In genomic region chr2:162931674-162932650, GRCm38 (mm10) we compare ENCODE assay signal across 8 mouse cellular contexts. TPM values are rescaled to one million over a fixed set of nuclear protein-coding genes. Genes with fewer than 3 reads are reported as not detected.
DNase-seq lines count a peak whose midpoint lies in the region; ATAC-seq and TF ChIP-seq lines count a peak whose summit lies in the region.

No protein-coding gene starts in this region.

- peak overlapping the region; percentile 98 for H3K27ac ChIP-seq in embryonic facial prominence, embryonic 13.5 days
- H3K27ac ChIP-seq in heart, adult 2 months: peak overlapping the region; percentile 93
- peak overlapping the region; percentile 96 for H3K27ac ChIP-seq in kidney, adult 2 months (ENCODE audit: insufficient read depth, low read depth, low read length)
- peak overlapping the region; percentile 100 for H3K27ac ChIP-seq in midbrain, postnatal 0 days (ENCODE audit: low read depth, low read length)
- H3K27ac ChIP-seq in spleen, adult 2 months (ENCODE audit: insufficient read depth, low read length): peak overlapping the region; percentile 94

- peak overlapping the region; percentile 89 for H3K4me3 ChIP-seq in embryonic facial prominence, embryonic 13.5 days
- H3K4me3 ChIP-seq in heart, adult 2 months: peak overlapping the region; percentile 95
- peak overlapping the region; percentile 92 for H3K4me3 ChIP-seq in kidney, adult 2 months (ENCODE audit: insufficient read depth, low read depth, low read length)
- H3K4me3 ChIP-seq in midbrain, postnatal 0 days (ENCODE audit: low read depth, low read length): peak overlapping the region; percentile 97
- peak overlapping the region; percentile 96 for H3K4me3 ChIP-seq in spleen, adult 2 months (ENCODE audit: extremely low read depth, insufficient read depth, insufficient read length)

- H3K27me3 ChIP-seq in embryonic facial prominence, embryonic 13.5 days: peaks cover 8% of the 10 kb centered on the region
- no peaks in the 10 kb centered on the region for H3K27me3 ChIP-seq in heart, adult 2 months (ENCODE audit: control insufficient read depth, insufficient read depth, low read length)
- no peaks in the 10 kb centered on the region for H3K27me3 ChIP-seq in kidney, adult 2 months (replicated peaks; ENCODE audit: control insufficient read depth, insufficient read depth, low read length)
- H3K27me3 ChIP-seq in midbrain, postnatal 0 days (ENCODE audit: insufficient read depth, low read length): no peaks in the 10 kb centered on the region
- no peaks in the 10 kb centered on the region for H3K27me3 ChIP-seq in spleen, adult 2 months (ENCODE audit: control insufficient read depth, insufficient read depth, low read length)

- intact Hi-C loops in heart, adult 2 months (cut with DNase I): loop anchor here (2.0 to 10.0 kb wide), 2 partner anchors 85 to 483 kb away; partner anchors contain the start of gene Ift52

- H3K79me2 ChIP-seq in heart, adult 2 months (replicated peaks; ENCODE audit: control insufficient read depth, insufficient read depth, low read length): no peaks in the 10 kb centered on the region

- H3K9ac ChIP-seq in embryonic facial prominence, embryonic 13.5 days: peak overlapping the region; percentile 100
- peak overlapping the region; percentile 99 for H3K9ac ChIP-seq in heart, adult 2 months (ENCODE audit: low read depth, low read length)
- H3K9ac ChIP-seq in midbrain, postnatal 0 days (replicated peaks; ENCODE audit: low read length, poor library complexity, severe bottlenecking): peak overlapping the region; percentile 100

- under 1% methylated on average over 96 of the region's 103 CpGs for WGBS in embryonic facial prominence, embryonic 13.5 days
- under 1% methylated on average over 94 of the region's 103 CpGs for WGBS in heart, adult 2 months
- WGBS in kidney, adult 2 months: under 1% methylated on average over 74 of the region's 103 CpGs
- WGBS in midbrain, postnatal 0 days: under 1% methylated on average over 77 of the region's 103 CpGs
- under 1% methylated on average over 70 of the region's 103 CpGs for WGBS in spleen, adult 2 months

- DNase-seq in 416B (ENCODE audit: low read depth) (peak; percentile 84), liver (peak; percentile 89)
- DNase-seq in adrenal gland, postnatal 25 days: peak; percentile 66
- DNase-seq in heart, adult 2 months: peak; percentile 80 to 82
- DNase-seq in kidney, adult 2 months: peak; percentile 73
- peak; percentile 70 for DNase-seq in midbrain, postnatal 0 days (ENCODE audit: low spot score)
- peak; percentile 50 to 55 for DNase-seq in spleen, adult 2 months (ENCODE audit: low read depth in 1 of 2, low spot score in 2 of 2)

- peak overlapping the region; percentile 84 for H3K4me2 ChIP-seq in embryonic facial prominence, embryonic 13.5 days
- peak overlapping the region; percentile 85 for H3K4me2 ChIP-seq in midbrain, postnatal 0 days (ENCODE audit: low read depth, low read length, poor library complexity, severe bottlenecking)

- TF ChIP-seq EP300 in heart, adult 2 months (IDR thresholded peaks at IDR 0.05; ENCODE audit: insufficient read depth, low read depth, low read length): no peak

- no peak for TF ChIP-seq CTCF in heart, adult 2 months (IDR thresholded peaks at IDR 0.05)
- TF ChIP-seq CTCF in kidney, adult 2 months (conservative IDR thresholded peaks at IDR 0.05; ENCODE audit: insufficient read depth, insufficient read length, low read depth, low read length): no peak
- TF ChIP-seq CTCF in midbrain, postnatal 0 days (IDR thresholded peaks at IDR 0.05): no peak
- TF ChIP-seq CTCF in spleen, adult 2 months (IDR thresholded peaks at IDR 0.05; ENCODE audit: extremely low read depth, insufficient read depth, insufficient read length, insufficient replicate concordance): no peak

- no peaks in the 10 kb centered on the region for H3K9me3 ChIP-seq in embryonic facial prominence, embryonic 13.5 days
- H3K9me3 ChIP-seq in midbrain, postnatal 0 days (ENCODE audit: low read length): no peaks in the 10 kb centered on the region

- ATAC-seq in embryonic facial prominence, embryonic 13.5 days (ENCODE audit: insufficient number of reproducible peaks, insufficient read depth, low FRiP score, low TSS enrichment, low read depth): peak; percentile 62
- peak; percentile 55 for ATAC-seq in midbrain, postnatal 0 days (ENCODE audit: low FRiP score)

- no peak for TF ChIP-seq POLR2A in heart, adult 2 months (IDR thresholded peaks at IDR 0.05; ENCODE audit: insufficient read depth, low read depth, low read length)
- no peak for TF ChIP-seq POLR2A in kidney, adult 2 months (IDR thresholded peaks at IDR 0.05; ENCODE audit: low read depth, low read length)
- no peak for TF ChIP-seq POLR2A in spleen, adult 2 months (IDR thresholded peaks at IDR 0.05; ENCODE audit: low read depth, low read length)

- H3K4me1 ChIP-seq in embryonic facial prominence, embryonic 13.5 days: peaks cover 9% of the 10 kb centered on the region
- peaks cover 3% of the 10 kb centered on the region for H3K4me1 ChIP-seq in heart, adult 2 months (ENCODE audit: control insufficient read depth, insufficient read depth, low read length)
- peaks cover 6% of the 10 kb centered on the region for H3K4me1 ChIP-seq in kidney, adult 2 months (ENCODE audit: control insufficient read depth, insufficient read depth, low read length)
- H3K4me1 ChIP-seq in midbrain, postnatal 0 days (ENCODE audit: insufficient read depth, low read length): no peaks in the 10 kb centered on the region
- peaks cover 5% of the 10 kb centered on the region; the same call in 1 of the 2 replicates for H3K4me1 ChIP-seq in spleen, adult 2 months (ENCODE audit: control insufficient read depth, insufficient read depth, insufficient read length)

- H3K36me3 ChIP-seq in embryonic facial prominence, embryonic 13.5 days: peaks cover 40% of the 10 kb centered on the region
- peaks cover 18% of the 10 kb centered on the region for H3K36me3 ChIP-seq in heart, adult 2 months (ENCODE audit: control insufficient read depth, insufficient read depth, low read length)
- H3K36me3 ChIP-seq in kidney, adult 2 months (ENCODE audit: control insufficient read depth, insufficient read depth, low read length): peaks cover 13% of the 10 kb centered on the region
- H3K36me3 ChIP-seq in midbrain, postnatal 0 days (ENCODE audit: insufficient read depth, low read length): peaks cover 24% of the 10 kb centered on the region
- H3K36me3 ChIP-seq in spleen, adult 2 months (ENCODE audit: control insufficient read depth, insufficient read depth, low read length): peaks cover 24% of the 10 kb centered on the region

RNA-seq across cellular contexts. Expression of gene Srsf6, which starts 0.6 kb away (rescaled TPM):
- 232 and 238 TPM in 2 replicates for total RNA-seq in adrenal gland, postnatal 25 days (2021)
- polyA plus RNA-seq in embryonic facial prominence, embryonic 13.5 days (2015; fragmentation: Nextera tagmentation; extraction: Ambion mirVana): 237 and 254 TPM in 2 replicates
- 10 to 100 TPM; 61.2 to 68.3 TPM for total RNA-seq in heart, adult 2 months (2021)
- 48.0 and 75.1 TPM in 2 replicates for polyA plus RNA-seq in heart, adult 2 months (2012; rRNA removed)
- polyA plus RNA-seq in kidney, adult 2 months (2012; rRNA removed): 58.7 and 64.6 TPM in 2 replicates
- 101 and 138 TPM in 2 replicates for total RNA-seq in midbrain, postnatal 0 days (2014; rRNA removed)
- polyA plus RNA-seq in midbrain, postnatal 0 days (2015; fragmentation: Nextera tagmentation; extraction: Ambion mirVana): 134 and 135 TPM in 2 replicates
- 101 and 113 TPM in 2 replicates for polyA plus RNA-seq in spleen, adult 2 months (2012; rRNA removed)

RNA-seq across cellular contexts. Expression of gene L3mbtl1, which starts 11.3 kb away (rescaled TPM):
- total RNA-seq in adrenal gland, postnatal 25 days (2021): 0.24 TPM in 1 of 2 replicates, not detected in the other
- polyA plus RNA-seq in embryonic facial prominence, embryonic 13.5 days (2015; fragmentation: Nextera tagmentation; extraction: Ambion mirVana): 0.13 TPM in 1 of 2 replicates, not detected in the other
- under 1 TPM in 1 of 2 experiments, not detected in 1; 0.65 TPM for total RNA-seq in heart, adult 2 months (2021)
- polyA plus RNA-seq in heart, adult 2 months (2012; rRNA removed): 0.10 TPM in 1 of 2 replicates, not detected in the other
- polyA plus RNA-seq in kidney, adult 2 months (2012; rRNA removed): 0.27 and 0.34 TPM in 2 replicates
- total RNA-seq in midbrain, postnatal 0 days (2014; rRNA removed): 16.9 and 21.1 TPM in 2 replicates
- 10.2 and 11.9 TPM in 2 replicates for polyA plus RNA-seq in midbrain, postnatal 0 days (2015; fragmentation: Nextera tagmentation; extraction: Ambion mirVana)
- 0.05 and 0.19 TPM in 2 replicates for polyA plus RNA-seq in spleen, adult 2 months (2012; rRNA removed)

RNA-seq across cellular contexts. Expression of gene Sgk2, which starts 55.2 kb away (rescaled TPM):
- 1.6 and 1.8 TPM in 2 replicates for total RNA-seq in adrenal gland, postnatal 25 days (2021)
- polyA plus RNA-seq in embryonic facial prominence, embryonic 13.5 days (2015; fragmentation: Nextera tagmentation; extraction: Ambion mirVana): 0.10 TPM in 1 of 2 replicates, not detected in the other
- not detected for total RNA-seq in heart, adult 2 months (2021)
- not detected in 2 replicates for polyA plus RNA-seq in heart, adult 2 months (2012; rRNA removed)
- polyA plus RNA-seq in kidney, adult 2 months (2012; rRNA removed): 98.5 and 101 TPM in 2 replicates
- total RNA-seq in midbrain, postnatal 0 days (2014; rRNA removed): 0.14 TPM in 1 of 2 replicates, not detected in the other
- polyA plus RNA-seq in midbrain, postnatal 0 days (2015; fragmentation: Nextera tagmentation; extraction: Ambion mirVana): not detected in 2 replicates
- 0.02 and 0.05 TPM in 2 replicates for polyA plus RNA-seq in spleen, adult 2 months (2012; rRNA removed)

Comparison
In these comparisons a context has a peak if more than half of its experiments do, and no peak if none do; other contexts are left out.
1. Peak in every context shown above with its lines: DNase-seq, ATAC-seq, H3K4me3 ChIP-seq and H3K27ac ChIP-seq.
2. RNA of gene Sgk2, which starts 55.2 kb away (polyA plus RNA-seq): 98.5 to 101 TPM in kidney, adult 2 months; 0.10 TPM in embryonic facial prominence, embryonic 13.5 days, 0.02 to 0.05 TPM in spleen, adult 2 months, not detected in midbrain, postnatal 0 days and not detected in heart, adult 2 months; every median in the first group is over 10 times any median in the second.